Mouse (Mus musculus) cerebellum, postnatal 25 days (tissue): ENCODE results near the gene Gm11116.
"Not testable (repeated sequence)": the region's sequence is repeated elsewhere in the genome, so short reads cannot be mapped to it uniquely, and the experiment has no call there.

Source experiments
- DNase-seq, 2 experiments: peaks; one replicate each; pipeline ENCODE4 v3.0.0; 2021; ENCODE audit warnings: mixed read lengths in 2 of 2

The Gm11116 gene

GRCm38 (mm10) chr5:88111430-88111829 is at the start of gene Gm11116:
Gene Gm11116 (minus strand): TSS chr5:88111530.
- no peak for DNase-seq

DNA sequence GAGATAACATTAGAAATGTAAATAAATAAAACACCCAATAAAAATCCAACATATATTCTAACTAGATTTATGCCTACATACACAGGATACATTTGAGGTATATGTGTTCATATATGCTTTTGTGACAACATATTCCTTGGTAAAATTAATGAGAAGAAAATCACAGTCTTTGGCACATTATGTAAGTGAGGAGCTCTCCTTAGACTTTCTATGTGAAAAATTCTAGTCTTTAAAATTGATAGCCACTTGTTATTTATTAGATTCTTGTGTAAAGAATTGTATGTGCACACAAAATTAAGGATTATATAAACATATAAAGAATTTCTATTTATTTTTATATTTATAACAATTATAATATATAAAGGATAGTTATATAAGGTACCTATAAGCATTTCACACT is 42.7 kb upstream of the Gm11116 start, which contains the start of gene Gm11115:
Gene Gm11115 (minus strand): TSS at position 101 of the 400 bp plus-strand sequence.
- no peak for DNase-seq

DNA sequence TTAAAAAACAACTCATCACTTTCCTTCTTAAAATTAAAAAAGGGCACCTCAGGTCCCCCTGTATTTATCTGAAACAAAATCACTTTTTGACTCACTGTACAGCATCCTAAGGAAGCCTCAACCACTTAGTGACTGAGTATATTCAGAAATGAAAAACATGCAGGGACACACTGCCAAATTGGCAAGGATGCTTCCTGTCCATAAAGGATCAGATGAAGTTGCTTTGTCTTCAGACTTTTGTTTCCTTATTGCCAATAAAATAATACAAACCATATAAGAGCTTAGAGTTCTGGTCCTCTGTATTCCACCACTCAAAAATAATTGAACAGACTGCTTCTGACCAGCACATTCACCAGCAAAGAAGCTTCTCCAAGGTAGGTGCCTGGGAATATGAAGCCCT is 25.1 kb downstream of the Gm11116 start, which contains the start of gene Smr2:
Gene Smr2 (plus strand): TSS at position 301 of the 400 bp plus-strand sequence.
- not testable (repeated sequence) for DNase-seq
